Mouse (Mus musculus): ENCODE results near the gene Stat5b. TPM values are rescaled to one million over a fixed set of nuclear protein-coding genes. Genes with fewer than 3 reads are reported as not detected.

Gene Stat5b
- 121 TPM in 1 of 2 replicates, not detected in the other for polyA plus RNA-seq (2012; ENCODE audit: insufficient read depth, insufficient read length, low replicate concordance, missing spikeins)

- TF ChIP-seq POLR2A (IDR thresholded peaks at IDR 0.05; ENCODE audit: insufficient read depth, low read depth, low read length) (peak; percentile 47), CTCF (IDR thresholded peaks at IDR 0.05; ENCODE audit: insufficient read depth, low read depth, low read length) (no peak)
- WGBS, result under 1% methylated on average over 104 of the region's 104 CpGs
- Histone ChIP-seq H3K27ac (ENCODE audit: insufficient read depth, low read depth, low read length) (peak within 1 kb of the TSS; percentile 63), H3K4me3 (ENCODE audit: insufficient read depth, low read depth, low read length) (peak within 1 kb of the TSS; percentile 85), H3K4me1 (ENCODE audit: control insufficient read depth, insufficient read depth, low read length) (peaks cover 17% of the 10 kb centered on the region)
These were observed at the start of gene Stat5b for GRCm38 (mm10) chr11:100850038-100850777. Gene Stat5b, minus strand, starts transcription at chr11:100850724.

GRCm38 (mm10) chr11:100898441-100899199 is 48.1 kb upstream of the Stat5b start:
- 65% methylated on average over 16 of the region's 16 CpGs for WGBS
- TF ChIP-seq POLR2A (IDR thresholded peaks at IDR 0.05; ENCODE audit: insufficient read depth, low read depth, low read length), result no peak
- no peak for TF ChIP-seq CTCF (IDR thresholded peaks at IDR 0.05; ENCODE audit: insufficient read depth, low read depth, low read length)
- no peak overlapping the region for H3K4me3 ChIP-seq (ENCODE audit: insufficient read depth, low read depth, low read length)
- H3K27ac ChIP-seq (ENCODE audit: insufficient read depth, low read depth, low read length), result no peak overlapping the region
- H3K4me1 ChIP-seq (ENCODE audit: control insufficient read depth, insufficient read depth, low read length), result peaks cover 1% of the 10 kb centered on the region; the same call in 1 of the 2 replicates

- Histone ChIP-seq H3K4me3 (ENCODE audit: insufficient read depth, low read depth, low read length) (no peak overlapping the region), H3K27ac (ENCODE audit: insufficient read depth, low read depth, low read length) (no peak overlapping the region), H3K4me1 (ENCODE audit: control insufficient read depth, insufficient read depth, low read length) (peaks cover 3% of the 10 kb centered on the region; the same call in 1 of the 2 replicates)
- WGBS, result 58% methylated on average over 7 of the region's 7 CpGs
- no peak for TF ChIP-seq POLR2A (IDR thresholded peaks at IDR 0.05; ENCODE audit: insufficient read depth, low read depth, low read length)
These were observed 47.0 kb upstream of the Stat5b start for GRCm38 (mm10) chr11:100897294-100898231.

GRCm38 (mm10) chr11:100896078-100896477 is 45.6 kb upstream of the Stat5b start:
- TF ChIP-seq POLR2A (IDR thresholded peaks at IDR 0.05; ENCODE audit: insufficient read depth, low read depth, low read length), result no peak
- TF ChIP-seq CTCF (IDR thresholded peaks at IDR 0.05; ENCODE audit: insufficient read depth, low read depth, low read length), result no peak
- Histone ChIP-seq H3K4me3 (ENCODE audit: insufficient read depth, low read depth, low read length) (no peak overlapping the region), H3K4me1 (ENCODE audit: control insufficient read depth, insufficient read depth, low read length) (peaks cover 3% of the 10 kb centered on the region; the same call in 1 of the 2 replicates), H3K27ac (ENCODE audit: insufficient read depth, low read depth, low read length) (no peak overlapping the region)
- WGBS, result 62% methylated on average over 10 of the region's 10 CpGs

- TF ChIP-seq POLR2A (IDR thresholded peaks at IDR 0.05; ENCODE audit: insufficient read depth, low read depth, low read length) (no peak), CTCF (IDR thresholded peaks at IDR 0.05; ENCODE audit: insufficient read depth, low read depth, low read length) (no peak)
- Histone ChIP-seq H3K4me1 (ENCODE audit: control insufficient read depth, insufficient read depth, low read length) (peaks cover 3% of the 10 kb centered on the region; the same call in 1 of the 2 replicates), H3K27ac (ENCODE audit: insufficient read depth, low read depth, low read length) (no peak overlapping the region), H3K4me3 (ENCODE audit: insufficient read depth, low read depth, low read length) (no peak overlapping the region)
- 76% methylated on average over 9 of the region's 9 CpGs for WGBS
These were observed 43.8 kb upstream of the Stat5b start for GRCm38 (mm10) chr11:100894146-100894918.

GRCm38 (mm10) chr11:100893482-100893881 is 43.0 kb upstream of the Stat5b start:
- H3K27ac ChIP-seq (ENCODE audit: insufficient read depth, low read depth, low read length), result no peak overlapping the region
- peaks cover 3% of the 10 kb centered on the region; the same call in 1 of the 2 replicates for H3K4me1 ChIP-seq (ENCODE audit: control insufficient read depth, insufficient read depth, low read length)
- no peak for TF ChIP-seq POLR2A (IDR thresholded peaks at IDR 0.05; ENCODE audit: insufficient read depth, low read depth, low read length)
- peak; percentile 100 for TF ChIP-seq CTCF (IDR thresholded peaks at IDR 0.05; ENCODE audit: insufficient read depth, low read depth, low read length)
- H3K4me3 ChIP-seq (ENCODE audit: insufficient read depth, low read depth, low read length), result no peak overlapping the region
- 20% methylated on average over 9 of the region's 9 CpGs for WGBS

GRCm38 (mm10) chr11:100892435-100892834 is 41.9 kb upstream of the Stat5b start:
- no peak overlapping the region for H3K27ac ChIP-seq (ENCODE audit: insufficient read depth, low read depth, low read length)
- peaks cover 3% of the 10 kb centered on the region; the same call in 1 of the 2 replicates for H3K4me1 ChIP-seq (ENCODE audit: control insufficient read depth, insufficient read depth, low read length)
- 65% methylated on average over 5 of the region's 5 CpGs for WGBS
- TF ChIP-seq POLR2A (IDR thresholded peaks at IDR 0.05; ENCODE audit: insufficient read depth, low read depth, low read length) (no peak), CTCF (IDR thresholded peaks at IDR 0.05; ENCODE audit: insufficient read depth, low read depth, low read length) (no peak)
- no peak overlapping the region for H3K4me3 ChIP-seq (ENCODE audit: insufficient read depth, low read depth, low read length)
